Mouse (Mus musculus): ENCODE results near the gene Dhx58.

- TF ChIP-seq CTCF (IDR thresholded peaks at IDR 0.05; ENCODE audit: low read depth), result no peak
- no peak for TF ChIP-seq EP300 (optimal IDR thresholded peaks at IDR 0.05)
Measured at GRCm38 (mm10) chr11:100692164-100692616, 11.9 kb downstream of the Dhx58 start, which contains the start of gene Zfp385c.

Data from stomach, postnatal 0 days (tissue).